Mouse (Mus musculus) thymus, postnatal 10 days (tissue): Measurements from ENCODE around the gene Zfp780b.
A peak's percentile ranks its signal among the peaks of the same experiment; 100 is the strongest.
"Not testable (repeated sequence)": the region's sequence is repeated elsewhere in the genome, so short reads cannot be mapped to it uniquely, and the experiment has no call there.

Source experiments
- DNase-seq, 2 experiments: peaks; one replicate each; pipeline ENCODE4 v3.0.0; 2021; ENCODE audit warnings: low spot score in 2 of 2

Zfp780b gene

GRCm38 (mm10) chr7:27978683-27979528 lies at the start of gene Zfp780b:
Gene Zfp780b, minus strand, starts transcription at chr7:27979171.
- peak; percentile 56 to 60 for DNase-seq

- DNase-seq: no peak
Measured at GRCm38 (mm10) chr7:28014445-28014810, 35.5 kb upstream of the Zfp780b start.

- peak; percentile 62 to 72 for DNase-seq
Measured at GRCm38 (mm10) chr7:28013549-28014444, 34.8 kb upstream of the Zfp780b start, which contains the start of gene Zfp850. Gene Zfp850, minus strand, starts transcription at chr7:28014115.

GRCm38 (mm10) chr7:28010271-28010670 lies 31.3 kb upstream of the Zfp780b start:
- no peak for DNase-seq

- no peak for DNase-seq
Measured at GRCm38 (mm10) chr7:27982197-27982596, 3.2 kb upstream of the Zfp780b start.

GRCm38 (mm10) chr7:27949451-27949850 lies 29.5 kb downstream of the Zfp780b start:
- not testable (repeated sequence) for DNase-seq

GRCm38 (mm10) chr7:27941869-27942268 lies 37.1 kb downstream of the Zfp780b start:
- DNase-seq: peak in 1 of 2 experiments; percentile 19

GRCm38 (mm10) chr7:27933800-27934158 lies 45.2 kb downstream of the Zfp780b start:
- not testable (repeated sequence) for DNase-seq

DNA sequence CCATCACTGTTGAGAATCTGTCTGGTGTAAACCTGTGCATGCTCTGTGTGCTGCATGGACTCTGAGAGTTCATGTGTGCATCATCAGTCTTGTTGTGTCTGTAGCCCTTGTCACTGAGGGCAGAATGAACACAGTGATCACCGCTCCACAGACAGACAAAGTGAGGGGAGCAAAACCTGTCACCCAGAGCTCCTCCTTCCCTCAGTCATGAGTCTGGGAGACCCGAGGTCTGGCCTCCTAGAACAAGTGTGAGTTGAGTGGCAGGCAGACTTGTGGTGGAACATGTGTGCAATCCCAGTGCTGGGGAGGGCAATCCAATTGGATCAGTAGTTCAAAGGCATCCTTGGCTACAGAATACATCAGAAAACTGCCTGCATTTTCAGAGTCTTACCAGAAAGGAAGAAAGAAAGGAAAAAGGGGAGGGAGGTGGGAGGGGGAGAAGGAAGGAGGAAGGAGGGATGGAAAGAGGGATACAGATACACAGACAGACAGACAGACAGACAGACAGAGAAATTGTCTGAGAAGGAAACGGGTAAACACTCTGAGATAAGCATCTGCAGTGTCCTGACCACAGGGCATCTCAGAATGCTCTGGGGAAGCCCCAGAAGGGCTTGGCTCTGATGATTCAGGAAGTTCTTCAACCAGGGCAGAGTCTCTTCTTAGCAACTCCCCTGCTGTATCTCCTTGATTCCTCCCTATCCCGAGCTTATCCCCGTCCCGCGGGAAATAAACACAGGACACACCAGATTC lies 45.7 kb downstream of the Zfp780b start:
- no peak for DNase-seq

GRCm38 (mm10) chr7:27928818-27929695 lies 49.9 kb downstream of the Zfp780b start, which contains the start of gene Zfp974:
Gene Zfp974, minus strand, starts transcription at chr7:27929460.
- DNase-seq: peak; percentile 24 to 48

- not testable (repeated sequence) for DNase-seq
Measured at GRCm38 (mm10) chr7:27927041-27927440, 51.9 kb downstream of the Zfp780b start.

DNA sequence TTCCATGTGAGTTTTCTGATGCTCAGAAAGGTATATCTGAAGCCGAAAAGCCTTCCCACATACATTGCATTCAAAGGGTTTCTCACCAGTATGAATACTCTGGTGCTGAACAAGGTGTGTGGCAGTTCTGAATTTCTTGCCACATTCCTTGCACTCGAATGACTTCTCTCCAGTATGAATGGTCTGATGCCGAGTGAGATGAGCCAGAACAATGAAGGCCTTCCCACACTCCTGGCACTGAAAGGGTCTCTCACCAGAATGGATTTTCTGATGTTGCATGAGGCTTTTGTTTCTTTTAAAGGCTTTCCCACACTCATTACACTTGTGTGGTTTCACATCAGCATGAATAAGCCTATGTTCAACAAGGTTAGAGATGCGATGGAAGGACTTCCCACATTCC lies 68.0 kb downstream of the Zfp780b start:
- not testable (repeated sequence) for DNase-seq
